Mouse (Mus musculus) adipocyte (in vitro differentiated cells): ENCODE results near the gene Syt1.
A peak's percentile ranks its signal among the peaks of the same experiment; 100 is the strongest.

Experiments
- DNase-seq: peaks from one replicate; pipeline ENCODE4 v3.0.0-alpha.2; 2016; ENCODE audit warnings: low spot score

Syt1 gene

DNA sequence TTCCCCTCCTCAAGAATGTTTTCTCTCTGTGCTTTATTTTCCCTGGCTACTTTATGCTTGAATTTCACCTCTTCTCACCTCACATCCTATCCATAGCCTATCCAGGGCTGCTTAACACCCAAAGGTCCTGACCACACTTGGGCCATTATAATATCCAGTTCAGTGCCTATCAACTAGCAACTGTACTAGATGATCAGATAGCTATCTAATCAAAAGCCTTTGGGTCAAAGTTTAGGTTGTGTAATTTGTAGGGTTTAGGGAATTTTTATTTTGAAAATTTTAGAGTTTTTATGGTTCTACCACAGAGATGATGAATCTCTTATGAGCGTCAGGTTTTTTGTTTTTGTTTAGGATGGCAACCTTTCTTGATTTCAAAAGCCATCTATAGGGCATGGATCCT is 125.0 kb downstream of the Syt1 start:
- DNase-seq: no peak

DNA sequence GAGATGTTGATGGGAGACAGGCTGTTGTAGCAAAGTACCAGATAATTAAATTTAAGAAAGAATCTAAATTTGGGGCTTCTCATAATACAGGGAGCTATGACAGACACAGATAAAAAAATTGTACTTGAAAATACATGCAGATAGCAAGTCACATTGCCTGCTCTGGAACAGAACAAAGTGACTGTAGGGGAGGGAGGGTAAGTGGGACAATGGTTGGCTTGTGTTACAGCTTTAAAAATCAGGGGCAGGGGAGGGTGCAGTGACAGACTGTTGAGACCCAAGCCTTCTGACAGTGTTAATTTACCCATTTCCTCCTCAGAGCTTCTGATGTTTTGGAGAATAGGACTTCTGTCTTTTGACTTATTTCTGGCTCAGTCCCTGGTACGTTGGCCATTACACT is 126.3 kb downstream of the Syt1 start:
- DNase-seq: no peak

DNA sequence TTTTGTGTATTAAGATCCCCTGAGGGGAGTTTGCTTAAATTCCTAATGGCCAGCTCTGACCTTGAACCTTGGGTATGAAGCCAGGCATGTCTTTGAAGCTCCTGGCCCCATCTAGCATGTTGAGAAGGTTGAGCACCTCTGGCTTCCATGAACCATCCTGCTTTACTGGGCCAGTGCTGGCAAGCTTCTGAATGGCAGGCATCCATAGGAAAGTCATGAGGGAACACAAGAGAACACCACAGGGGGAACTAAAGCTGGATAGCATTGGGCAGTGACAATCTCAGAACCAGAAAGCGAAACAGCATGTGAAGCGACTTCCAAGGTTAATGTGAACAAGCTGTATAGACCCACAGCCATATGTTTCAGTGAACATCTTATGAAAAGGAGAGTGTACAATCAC is 130.4 kb downstream of the Syt1 start:
- no peak for DNase-seq

DNA sequence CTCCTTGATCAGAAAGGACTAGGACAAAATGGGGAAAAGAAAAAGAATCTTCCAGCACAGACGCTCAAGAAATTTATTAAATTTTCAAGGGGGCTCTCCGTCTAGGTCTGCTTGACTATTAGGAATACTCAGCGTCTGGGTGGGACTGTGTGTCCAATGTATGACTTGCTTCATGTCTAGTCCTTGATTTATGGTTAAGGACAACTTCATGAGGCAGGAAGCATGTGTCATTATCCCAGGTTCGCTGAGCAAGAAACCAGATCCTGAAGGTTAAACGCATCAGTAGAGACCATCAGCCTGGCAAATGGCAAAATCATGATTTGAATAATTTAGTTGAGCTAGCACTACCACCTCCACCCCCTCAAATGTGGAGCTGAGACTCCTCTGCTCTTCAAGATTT is 135.1 kb downstream of the Syt1 start:
- DNase-seq: no peak

DNA sequence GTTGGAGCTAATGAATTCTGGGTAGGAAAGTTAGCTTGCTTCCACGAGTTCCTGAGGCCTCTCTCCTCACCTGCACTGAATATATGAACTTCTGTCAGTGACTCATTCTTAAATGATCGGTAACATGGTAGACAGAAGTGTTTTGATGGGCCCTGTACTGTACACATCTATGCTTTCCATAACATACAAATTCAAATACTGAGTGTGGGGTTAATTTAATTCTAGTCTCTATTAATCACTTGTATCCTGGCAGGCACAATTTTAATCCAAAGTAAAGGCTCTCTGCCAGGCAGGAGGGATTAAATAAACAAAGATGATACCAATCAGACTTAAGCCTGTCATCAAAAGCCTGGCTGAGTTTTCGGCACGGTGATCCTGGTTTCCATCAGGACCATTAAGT is 136.1 kb downstream of the Syt1 start:
- DNase-seq: no peak

DNA sequence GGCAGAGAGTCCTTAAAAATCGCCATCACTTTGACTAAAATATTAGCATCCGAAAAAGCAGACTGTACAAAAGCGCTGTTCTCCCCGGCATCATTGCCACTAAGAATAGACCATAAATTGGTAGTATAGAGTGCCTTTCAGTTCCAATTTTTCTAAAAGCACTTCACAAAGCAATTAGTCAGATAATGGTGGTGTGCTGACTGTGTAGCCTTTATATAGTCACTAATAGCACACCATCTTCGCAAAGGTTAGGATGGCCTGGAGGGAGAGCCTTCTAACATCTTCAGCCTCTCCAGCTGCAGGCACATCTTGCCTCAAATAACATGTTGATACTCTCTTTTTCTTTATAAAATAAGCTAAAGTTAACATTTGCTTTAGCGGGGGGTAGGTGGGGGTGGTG is 138.4 kb downstream of the Syt1 start:
- DNase-seq: no peak

DNA sequence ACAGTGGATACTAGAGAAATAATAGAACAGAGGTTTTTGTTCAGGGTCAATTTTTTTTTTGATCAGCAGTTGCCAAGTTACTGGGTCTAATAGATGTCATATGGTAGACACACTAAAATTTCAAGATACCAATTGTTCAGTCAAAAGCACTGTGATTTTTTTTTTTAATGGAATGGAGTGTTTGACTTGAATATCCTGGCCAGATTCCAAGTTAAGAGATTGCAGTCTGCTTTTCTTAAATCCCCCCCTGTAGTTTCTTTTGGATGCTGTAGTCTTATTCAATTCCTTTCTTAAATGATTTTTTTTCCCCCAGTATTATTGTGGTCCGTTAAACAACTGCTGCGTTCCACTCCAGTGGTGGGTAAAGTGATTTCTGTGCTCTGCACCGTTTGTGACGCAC is 140.2 kb downstream of the Syt1 start:
- no peak for DNase-seq

DNA sequence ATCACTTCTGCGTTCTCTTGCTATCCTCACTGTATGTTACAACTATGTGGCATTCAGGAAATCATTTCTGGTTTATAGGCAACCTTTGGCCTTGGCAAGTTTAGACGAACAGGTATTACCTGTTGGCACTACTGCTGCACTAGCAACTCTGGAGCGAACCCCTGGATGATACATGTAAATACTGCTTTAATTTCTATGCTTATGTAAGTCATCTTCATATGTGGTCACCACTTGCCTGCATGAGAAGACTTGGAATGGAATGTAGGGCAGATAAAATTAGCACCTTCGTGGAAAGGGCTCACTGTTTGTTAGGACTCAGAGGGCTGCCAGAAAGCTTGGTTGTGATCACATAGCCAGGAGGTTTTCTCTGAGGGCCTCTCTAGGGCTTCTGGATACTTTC is 142.6 kb downstream of the Syt1 start:
- no peak for DNase-seq

DNA sequence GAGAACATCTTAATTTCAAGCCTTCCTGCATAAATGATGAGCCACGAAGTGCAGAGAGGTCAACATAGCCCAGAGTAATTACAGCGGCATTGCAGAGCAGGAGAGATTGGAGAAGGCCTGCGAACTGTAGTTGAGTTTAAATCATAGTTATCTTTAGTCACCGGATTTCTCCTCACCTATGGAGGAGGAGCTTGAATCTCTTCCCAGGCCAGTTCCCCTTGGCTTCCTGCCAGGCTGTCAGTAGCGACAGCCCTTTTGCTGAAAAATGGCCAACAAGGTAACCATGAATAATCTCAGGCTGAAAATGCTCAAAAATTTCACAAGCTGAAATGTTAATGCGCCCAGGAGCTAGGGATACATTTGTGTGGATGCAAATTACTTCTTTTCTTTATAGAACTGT is 143.6 kb downstream of the Syt1 start:
- no peak for DNase-seq

DNA sequence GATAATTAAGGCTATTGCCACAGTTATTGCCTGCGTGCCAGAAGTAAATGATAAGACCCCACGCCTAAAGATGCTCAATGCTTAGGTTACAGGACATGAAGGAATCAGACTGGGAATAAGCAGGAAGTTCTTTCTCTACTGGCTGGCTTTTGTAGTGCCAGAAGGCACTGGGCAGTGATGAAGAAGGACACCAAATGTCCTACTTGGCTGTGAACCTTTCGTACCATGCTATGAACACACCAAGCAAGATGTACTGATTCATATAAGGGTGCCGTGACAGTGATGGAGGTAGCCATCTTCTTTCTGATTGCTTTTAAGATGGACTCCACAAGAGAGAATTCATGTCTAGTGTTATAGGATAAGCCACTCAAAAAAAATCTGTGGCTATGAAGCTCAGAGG is 145.2 kb downstream of the Syt1 start:
- DNase-seq: no peak

DNA sequence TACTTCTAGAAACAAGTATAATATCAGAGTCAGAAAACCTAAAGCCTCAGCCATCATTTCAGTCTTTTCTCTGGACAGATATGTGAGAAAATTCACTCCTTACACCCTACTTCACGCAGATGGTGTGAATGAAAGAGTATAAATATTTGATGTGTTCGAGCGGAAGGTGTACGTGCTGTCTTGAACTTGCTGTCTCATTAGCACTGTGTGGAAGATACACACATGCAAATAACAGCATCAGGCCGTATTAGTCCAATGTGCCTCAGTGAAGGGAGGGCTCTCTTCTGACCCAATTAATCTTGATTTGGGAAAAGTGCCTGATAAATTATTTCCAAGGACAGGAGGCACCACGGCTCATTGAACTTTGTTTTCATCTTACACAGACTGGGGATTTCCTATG is 154.8 kb downstream of the Syt1 start:
- no peak for DNase-seq

DNA sequence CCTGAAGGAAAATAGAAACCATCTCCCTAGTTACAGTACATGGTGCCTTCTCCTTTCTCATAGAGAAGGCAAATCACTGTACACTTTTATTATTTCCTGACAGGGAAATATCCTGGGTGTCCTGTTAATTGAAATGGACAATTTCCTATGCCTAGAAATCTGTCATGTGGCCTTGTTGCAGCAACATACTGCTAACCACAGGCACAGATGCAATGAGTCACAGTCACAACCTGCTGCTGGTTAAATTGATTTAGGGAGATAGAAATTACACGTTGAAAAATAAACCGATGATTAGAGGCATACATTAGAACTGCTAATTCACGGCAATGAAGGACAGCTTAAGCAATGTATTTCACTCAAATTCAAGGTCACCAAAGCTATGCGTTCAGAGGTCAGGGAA is 158.0 kb downstream of the Syt1 start:
- DNase-seq: no peak

DNA sequence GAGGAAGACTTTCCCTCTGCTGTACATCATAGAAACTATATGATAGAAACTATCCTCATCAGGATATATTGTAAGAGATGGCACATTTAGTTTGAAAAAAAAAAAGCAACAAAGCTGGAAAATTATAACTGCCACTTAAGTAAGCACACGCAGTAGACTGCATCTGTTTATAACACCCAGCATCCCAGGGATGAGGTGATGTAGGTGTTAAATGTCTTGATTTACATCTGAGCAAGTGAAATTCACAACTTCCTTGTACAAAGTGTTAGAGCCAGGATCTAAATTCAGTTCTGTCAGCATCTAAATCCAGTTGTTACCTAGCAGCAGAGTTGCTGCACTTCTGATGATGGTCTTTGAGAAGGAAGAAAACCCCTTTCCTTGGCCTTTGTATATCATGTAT is 173.3 kb downstream of the Syt1 start:
- no peak for DNase-seq

DNA sequence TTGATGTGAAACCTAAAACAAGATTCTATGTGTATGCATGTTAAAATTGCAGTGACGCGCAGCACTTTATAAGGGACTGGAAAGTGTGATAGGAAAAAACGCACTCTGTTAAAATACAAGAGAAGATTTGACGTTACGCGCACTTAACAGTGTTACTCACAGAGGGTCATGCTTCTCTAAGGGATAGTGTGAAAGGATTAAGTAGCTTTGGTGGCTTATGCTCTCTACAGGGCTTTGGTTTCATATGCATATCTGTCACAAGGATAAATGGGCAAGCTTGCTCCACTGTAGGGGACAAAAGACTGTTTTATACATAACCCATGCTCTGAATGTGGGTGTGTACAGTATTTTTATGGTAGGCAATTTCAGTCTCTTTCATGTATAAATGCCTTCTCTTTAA is 178.5 kb downstream of the Syt1 start:
- DNase-seq: no peak

DNA sequence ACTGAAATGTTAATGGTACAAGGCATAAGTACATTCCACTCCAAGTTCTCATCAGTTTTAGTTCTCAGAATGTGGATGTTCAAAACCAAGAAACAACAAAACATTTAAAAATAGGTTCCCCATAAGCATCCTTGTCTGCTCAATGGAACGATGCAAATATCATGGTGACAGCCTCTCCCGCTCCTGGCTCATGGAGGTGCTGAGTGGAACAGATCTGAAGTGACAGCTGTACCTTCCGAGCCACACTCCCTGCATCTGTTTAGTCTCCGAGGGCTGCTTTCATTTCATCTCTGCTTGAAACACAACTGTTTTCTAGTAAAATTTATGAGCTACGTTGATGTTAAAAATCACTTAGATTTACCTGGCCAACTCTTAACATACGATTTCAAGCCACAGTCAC is 179.0 kb downstream of the Syt1 start:
- DNase-seq: no peak

DNA sequence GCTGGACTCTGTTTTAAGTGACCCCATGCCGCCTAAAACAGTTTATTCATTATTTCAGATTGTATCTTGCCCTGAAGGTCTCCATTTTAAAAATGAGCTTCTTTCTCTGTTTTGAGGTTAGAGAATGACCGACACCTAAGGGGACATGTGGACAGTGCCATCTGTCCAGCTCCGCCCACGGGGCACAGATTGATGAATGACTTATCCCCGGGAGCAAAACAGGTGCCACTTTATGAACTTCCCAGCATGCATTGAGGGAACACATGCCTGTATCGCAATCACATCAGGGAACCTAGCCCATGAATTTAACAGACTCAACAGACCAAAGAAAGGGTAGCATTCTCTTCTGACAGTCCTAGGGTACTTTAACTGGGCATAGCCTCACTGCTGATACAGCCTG is 188.5 kb downstream of the Syt1 start:
- no peak for DNase-seq

DNA sequence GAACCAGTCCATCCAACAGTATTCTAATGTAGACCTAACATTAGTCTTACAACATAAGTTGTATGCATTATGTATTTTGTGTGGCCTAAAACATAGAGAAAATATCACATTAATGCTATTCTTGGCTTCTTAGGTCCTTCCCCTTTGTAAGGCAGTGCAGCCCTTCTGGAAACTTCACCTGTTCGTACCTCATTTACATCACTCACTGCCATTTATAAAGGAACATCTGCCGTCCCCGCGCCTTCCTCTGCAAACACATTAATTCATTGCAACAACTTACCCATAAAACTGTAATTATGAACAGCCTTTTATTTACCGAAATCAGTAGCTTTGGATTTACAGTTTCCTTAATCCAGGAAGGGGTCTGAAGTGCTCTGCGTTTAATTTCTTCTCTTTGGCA is 195.4 kb downstream of the Syt1 start:
- no peak for DNase-seq

DNA sequence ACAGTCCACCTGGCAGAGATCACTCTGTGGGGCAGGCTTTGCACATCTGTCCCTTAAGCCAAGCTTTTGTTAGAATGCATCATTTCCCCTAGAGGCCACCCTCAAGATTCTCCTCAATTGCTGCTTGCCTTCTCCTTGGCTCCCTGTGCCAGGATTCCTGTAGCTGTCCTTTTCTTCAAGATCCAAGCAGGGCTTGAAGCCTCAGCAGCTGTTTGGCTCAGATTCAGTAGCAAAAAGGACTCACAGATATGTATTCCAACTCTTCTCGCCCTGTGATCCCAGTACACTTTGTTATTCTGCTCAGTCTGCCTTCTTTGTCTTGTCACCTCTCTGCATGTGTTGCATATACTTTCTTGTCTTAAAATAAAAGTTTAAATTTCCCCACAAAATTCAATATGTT is 206.4 kb downstream of the Syt1 start:
- DNase-seq: peak; percentile 3

DNA sequence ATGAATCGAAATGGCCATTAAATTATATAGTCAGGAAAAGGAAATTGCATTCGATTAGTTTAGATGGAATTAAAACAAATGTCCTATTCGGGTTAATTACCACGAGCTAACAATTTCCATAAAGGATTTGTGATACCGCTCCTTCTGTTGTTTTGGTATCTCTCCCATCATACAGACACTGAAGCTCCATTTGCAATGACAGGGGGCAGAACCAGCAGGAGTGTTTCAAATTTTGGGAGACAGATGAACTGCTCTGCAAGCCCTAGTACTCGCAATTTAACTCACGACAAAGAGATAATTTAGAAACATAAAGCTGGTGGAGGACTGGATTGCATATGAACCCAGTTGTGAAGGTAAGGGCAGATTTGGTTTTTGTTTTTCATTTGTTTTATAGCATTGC is 210.0 kb downstream of the Syt1 start:
- DNase-seq: no peak

DNA sequence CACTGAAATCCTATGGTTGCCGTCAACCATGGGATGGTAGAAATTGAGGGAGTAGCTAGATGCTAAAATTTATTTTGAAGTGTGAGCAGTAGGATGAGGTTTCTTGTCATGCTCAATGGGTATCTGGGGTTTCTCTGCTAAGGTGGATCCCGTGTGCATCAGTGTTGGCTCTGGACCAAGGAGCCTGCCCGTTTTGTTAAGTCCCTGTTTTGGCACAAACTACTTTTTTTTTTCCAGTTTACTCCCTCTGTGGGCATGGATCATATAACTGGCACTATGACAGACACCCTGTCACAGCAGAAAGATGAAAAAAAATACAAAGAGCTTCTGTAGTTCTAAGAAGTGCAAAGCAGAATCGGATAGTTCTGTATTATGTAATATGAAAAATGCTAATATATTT is 212.0 kb downstream of the Syt1 start:
- DNase-seq: no peak

DNA sequence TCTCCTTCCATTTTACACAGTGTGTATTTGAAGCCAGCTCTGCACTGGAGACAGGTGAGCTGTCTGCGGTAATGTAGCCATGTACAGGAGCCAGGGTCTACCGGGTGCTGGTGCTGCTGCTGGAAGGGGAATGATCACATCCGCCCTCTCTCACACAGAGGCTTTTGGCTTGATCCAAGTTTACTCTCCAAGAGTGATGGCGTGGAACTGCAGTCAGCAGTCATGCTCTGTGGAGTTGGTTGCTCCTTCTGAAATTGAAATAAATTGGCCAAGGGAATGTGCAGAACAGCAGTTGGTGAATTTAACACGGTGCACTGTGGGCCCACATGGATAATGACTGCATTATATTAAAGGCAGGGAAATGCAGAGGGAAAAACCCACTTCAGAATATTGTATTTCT is 228.0 kb downstream of the Syt1 start:
- DNase-seq: no peak

DNA sequence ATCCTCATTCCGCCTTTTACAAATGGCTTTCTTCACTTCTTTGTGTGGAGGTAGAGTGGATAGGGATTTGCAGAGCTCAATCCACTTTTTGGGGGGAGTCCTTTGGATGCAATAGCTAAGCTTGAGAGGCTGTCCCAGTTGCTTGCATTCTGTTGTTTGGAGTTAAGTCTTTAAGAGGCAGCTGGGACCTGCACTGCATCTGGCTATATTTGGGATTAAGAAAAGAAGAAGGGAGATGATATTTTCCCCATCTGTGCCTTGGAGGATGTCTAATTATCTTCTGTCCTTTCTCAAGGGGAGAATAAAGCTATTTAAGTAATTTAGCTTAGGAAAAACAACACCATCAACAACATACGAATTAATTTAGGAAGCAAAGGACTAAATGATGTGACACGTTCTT is 230.2 kb downstream of the Syt1 start:
- no peak for DNase-seq

DNA sequence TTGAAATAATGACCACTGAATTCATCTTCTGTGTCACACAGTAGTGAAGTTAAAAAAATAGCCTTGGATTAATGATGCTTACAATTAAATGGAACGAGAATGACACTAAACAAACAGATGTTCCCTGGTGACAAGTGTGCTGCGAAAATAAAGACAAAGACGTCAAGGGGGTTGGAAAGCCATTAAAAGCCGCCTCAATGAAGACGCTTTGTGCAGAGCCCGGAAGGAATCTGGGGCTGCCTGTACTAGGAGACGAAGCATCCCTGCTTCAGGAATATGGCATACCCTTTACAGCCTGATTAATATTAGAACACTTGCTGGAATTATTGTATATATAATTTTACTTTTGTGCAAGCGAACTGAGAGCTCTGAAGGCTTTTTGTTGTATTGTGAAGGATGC is 234.0 kb downstream of the Syt1 start:
- DNase-seq: no peak

DNA sequence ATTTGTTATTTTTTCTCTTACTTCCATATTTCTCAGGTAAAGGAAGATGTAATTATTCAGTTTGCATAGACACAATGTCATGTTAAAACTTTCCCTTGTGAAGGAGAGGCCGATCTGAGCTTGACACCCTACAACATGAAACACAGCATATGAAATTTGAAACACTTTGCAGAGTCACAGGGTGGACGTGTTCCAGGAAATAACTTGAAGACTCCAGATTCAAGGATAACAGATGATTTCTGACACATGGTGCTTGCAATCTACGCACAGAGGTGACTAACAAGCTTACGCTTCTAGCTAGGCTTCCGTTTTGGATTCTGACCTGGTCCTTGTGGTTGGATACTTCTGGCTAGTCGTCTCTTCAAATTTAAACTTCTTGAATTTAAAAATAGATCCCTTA is 239.7 kb downstream of the Syt1 start:
- no peak for DNase-seq

DNA sequence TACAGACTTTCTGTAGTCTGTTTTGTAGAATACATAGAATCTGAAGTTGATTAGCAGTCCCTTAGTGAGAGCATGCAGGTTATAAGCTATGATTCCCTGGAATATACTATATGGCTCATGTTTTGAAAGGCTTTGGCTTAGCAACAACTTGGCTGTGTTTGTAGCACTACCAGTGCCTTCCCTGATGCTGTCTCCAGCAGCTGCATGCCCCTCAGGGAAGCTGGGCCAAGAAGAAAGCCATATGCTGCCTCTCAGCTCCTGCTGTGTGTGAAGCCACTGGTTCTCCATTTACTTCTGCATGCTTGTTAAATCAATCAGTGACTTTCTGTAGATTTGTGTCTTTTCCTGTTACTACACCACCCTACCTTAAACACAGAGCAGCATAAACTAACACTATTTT is 245.2 kb downstream of the Syt1 start:
- no peak for DNase-seq

DNA sequence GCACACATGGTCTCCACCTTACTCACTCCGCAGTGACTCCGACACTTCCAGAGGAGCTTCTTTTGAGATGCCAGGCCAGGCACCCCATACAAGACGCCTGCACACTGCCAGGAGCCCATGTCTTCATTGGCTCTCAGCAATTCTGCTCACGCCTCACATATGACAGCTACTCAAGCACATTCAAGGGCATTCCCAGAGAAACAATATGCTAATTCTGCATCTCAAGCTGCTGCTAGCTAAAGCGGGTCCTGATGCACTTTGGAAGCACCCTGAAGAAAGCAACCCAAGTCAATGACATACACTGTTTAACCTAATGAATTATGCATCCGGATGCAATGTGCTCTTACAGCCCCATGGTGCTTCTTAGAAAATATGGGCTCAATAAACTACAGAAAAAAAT is 247.1 kb downstream of the Syt1 start:
- no peak for DNase-seq
